Mouse (Mus musculus) retina, postnatal 1 day (tissue): ENCODE data around the gene Loxl1.

ENCODE experiments used
- DNase-seq: peaks from one replicate; pipeline ENCODE4 v3.0.0-alpha.2; 2012

Loxl1 gene

DNA sequence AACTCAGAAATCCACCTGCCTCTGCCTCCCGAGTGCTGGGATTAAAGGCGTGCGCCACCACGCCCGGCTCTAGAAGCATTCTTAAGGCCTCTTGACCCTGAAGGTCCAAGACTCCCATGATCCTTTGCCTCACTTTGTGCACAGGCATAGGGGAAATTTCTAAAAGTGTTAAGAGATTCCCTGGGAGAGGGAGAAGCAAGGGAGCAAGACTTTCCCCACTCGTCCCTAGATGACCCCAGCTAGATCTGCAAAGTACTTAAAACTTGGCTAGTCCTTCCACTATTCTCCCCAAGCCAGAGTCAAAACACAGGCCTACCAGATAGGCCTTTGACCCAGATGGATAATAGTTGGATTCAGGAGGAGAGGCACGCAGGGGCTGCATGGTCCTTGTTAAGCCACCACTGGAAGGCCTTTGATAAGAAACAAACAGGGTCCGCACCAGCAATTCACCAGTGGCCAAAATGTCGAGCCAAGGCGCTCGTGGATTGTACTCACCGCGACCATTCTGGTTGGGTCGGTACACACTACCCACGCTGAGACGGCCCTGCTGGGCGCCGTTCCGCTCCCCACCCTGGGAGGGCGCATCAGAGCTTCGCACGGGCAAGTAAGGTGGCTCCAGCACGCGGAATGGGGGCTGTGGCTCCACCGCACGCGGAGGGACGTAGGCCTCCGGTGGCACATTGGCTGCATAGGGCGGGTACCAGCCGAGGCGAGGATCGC lies 1.6 kb downstream of the Loxl1 start:
- DNase-seq, result no peak

DNA sequence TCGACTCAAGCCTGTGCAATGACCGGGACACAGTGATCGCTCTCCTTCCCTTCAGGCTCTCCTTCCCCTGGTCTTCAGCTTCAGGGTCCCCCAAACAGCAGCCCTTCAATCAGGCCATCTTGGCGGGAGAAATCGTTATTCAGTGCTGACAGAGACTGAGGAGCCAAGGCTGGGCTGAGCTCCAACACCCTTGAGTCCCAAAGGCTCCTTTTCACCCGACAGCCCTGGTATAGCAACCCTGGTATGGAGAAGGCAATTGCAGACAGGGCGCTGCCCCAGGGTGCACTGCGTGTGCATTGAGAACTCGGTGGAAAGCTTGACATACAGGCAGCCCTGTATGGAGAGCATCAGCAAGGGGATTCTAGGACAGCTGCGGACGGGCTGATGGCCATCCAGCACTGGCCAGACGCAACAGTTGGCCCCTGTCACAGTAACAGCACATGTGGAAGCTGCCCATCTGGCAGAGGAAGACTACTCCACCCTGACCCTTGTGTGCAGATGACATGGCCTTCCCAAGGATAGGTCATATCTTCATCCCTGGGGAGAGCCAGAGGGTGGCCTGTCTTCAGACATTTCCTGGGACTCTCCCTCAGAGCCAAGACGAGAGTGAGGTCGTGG lies 2.8 kb downstream of the Loxl1 start:
- DNase-seq, result no peak

DNA sequence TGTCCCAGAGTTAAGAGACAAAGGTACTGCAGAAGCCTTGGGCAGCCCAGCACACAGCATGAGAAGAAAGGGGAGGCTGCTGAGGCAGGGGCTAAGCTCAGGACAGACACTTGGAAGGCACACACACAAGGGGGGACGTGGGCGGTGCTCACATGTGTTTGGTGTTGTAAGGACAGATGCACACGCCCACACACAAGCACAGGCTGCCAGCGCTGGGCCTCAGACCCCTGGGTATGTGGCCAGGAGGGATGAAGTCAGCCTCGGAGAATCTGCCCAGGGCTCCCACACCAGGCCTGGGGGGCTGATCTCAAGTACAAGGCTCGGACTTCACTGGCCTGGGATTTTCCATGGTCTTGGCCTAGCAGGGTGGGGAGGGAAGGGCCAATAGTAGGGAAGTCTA lies 4.6 kb downstream of the Loxl1 start:
- DNase-seq, result no peak

DNA sequence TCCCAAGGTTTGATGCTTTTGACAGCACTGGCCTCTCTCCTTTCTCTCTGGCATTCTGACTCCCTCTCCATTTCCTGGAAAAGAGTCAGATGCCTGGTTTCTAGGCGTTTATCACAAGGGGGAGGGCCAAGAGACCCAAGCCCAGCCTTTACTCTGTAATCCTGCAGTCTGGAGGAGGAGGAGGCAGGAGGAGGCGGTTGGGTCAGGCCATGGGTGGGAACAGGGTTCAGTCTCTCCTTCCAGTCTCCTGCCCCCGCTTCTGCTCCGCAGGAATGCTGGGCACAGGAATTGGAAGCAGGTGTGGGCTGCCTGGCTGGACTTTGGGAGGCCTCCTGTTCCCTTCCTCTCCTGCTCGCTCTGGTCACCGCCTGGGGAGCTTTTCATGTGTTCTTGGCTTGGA lies 7.3 kb downstream of the Loxl1 start:
- DNase-seq, result no peak

- DNase-seq, result peak; percentile 68
Observed at GRCm38 (mm10) chr9:58303599-58304271, 9.3 kb downstream of the Loxl1 start.

- no peak for DNase-seq
Observed at GRCm38 (mm10) chr9:58303115-58303514, 9.9 kb downstream of the Loxl1 start.

DNA sequence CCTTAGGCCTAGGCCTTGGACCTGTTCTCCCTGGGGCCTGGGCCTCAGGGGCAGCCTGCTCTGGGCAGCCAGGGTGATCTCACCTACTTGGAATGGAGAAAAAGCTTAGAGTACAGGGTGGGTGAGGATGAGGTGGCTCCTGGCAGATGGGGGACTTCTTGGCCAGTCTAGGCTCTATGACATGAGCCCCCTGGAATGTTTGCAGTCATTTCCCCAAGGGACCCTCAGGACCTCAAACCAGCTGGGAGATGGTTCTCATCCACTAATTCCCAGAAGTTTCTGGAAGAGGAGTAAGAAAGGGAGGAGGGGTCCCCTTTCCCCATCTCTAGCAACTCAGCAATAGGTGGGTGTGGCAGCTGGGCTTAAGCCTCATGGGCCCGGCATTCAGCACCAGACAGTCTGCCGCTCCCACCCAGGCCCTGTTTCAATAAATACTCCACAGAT lies 13.6 kb downstream of the Loxl1 start:
- no peak for DNase-seq

DNA sequence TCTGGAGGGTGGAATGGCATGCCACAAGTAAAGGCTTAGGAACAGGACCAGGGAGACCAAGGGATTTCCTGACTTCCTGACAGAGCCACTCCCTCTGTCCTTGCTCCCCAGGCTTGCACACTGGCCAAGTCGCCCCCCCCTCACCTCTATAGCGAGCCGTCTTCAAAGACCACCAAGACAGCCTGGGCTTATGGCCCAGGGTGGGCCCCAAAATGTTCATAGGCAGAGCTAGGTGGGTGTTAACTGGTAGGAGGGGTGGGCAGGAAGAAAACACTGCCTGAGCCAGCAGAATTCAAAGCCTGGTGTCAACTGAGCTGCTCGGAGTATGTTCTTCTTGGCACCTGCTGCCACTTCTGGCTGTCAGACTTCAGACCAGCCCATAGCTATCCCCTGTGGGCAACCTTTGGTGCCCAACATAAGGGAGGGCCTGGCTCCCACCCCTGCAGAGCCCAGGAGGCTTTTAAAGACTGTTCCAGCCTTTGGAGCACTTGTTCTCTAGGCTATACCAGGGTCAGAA lies 15.0 kb downstream of the Loxl1 start:
- no peak for DNase-seq

- no peak for DNase-seq
Observed at GRCm38 (mm10) chr9:58297065-58297464, 15.9 kb downstream of the Loxl1 start.

DNA sequence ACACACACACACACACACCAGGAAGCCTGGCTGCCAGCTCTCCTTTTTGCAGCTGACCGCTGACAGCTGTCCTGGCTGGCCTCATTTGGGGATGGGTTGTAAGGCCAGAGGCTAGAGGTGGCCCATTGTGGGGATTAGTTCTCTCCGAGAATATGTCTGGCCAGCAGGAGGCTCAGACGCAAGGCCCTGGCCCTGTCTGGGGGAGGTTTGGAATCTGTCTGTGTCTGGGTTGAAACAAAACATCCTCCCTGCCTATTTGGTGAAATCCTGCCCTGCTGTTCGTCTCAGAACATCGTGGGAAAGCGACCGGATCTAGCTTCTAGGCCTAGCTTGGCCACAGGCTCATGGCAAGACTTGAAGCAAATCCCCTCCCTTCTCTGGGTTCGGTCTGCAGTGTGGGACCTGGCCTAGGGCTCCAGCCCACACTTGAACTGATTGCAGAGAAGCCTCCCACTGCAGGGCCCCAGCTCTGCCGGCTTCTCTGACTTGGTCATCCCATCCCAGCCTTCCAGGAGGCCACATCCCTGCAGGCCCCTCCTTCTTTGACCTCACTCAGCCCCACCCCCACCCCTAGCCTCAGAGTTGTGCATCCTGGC lies 17.1 kb downstream of the Loxl1 start:
- peak; percentile 74 for DNase-seq

DNA sequence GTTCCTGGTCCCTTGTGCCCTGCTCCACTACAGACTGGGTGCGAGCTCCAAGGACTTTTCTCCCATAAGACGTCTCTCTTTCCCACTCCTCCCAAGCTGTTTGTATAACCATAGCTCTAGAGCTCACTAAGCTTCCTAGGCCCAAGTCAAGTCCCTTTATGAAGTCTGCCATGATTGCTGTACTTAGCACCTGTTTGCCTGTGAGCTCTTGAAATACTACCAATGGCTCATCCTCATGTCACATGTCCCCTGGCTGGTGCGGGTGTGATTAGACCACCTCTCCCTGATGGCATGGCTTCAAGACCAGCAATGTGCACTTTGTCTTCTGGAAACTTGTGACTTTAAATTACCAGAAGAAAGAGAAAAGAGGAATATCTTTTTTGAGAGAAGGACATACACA lies 17.6 kb downstream of the Loxl1 start:
- DNase-seq, result no peak

DNA sequence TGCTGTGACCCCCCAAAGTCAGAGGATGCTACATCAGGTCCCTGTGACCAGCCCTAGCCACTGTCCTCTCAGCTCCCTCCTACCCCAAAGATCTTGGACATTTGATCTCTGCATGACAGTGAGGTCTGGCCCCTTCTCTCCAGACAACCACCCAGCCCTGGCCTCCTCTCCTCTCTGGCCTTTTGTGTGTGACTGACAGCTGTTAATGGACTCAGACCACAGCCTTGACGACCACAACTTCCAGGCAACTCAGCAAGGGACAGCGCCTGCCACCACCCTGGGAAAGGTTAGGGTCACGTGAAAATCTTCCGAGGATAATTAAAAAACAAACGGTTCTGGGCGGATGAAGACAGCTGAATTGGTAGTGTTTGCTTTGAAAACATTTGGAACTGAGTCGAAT lies 18.5 kb downstream of the Loxl1 start:
- DNase-seq, result no peak

- DNase-seq, result no peak
Observed at GRCm38 (mm10) chr9:58289901-58290300, 23.1 kb downstream of the Loxl1 start.

DNA sequence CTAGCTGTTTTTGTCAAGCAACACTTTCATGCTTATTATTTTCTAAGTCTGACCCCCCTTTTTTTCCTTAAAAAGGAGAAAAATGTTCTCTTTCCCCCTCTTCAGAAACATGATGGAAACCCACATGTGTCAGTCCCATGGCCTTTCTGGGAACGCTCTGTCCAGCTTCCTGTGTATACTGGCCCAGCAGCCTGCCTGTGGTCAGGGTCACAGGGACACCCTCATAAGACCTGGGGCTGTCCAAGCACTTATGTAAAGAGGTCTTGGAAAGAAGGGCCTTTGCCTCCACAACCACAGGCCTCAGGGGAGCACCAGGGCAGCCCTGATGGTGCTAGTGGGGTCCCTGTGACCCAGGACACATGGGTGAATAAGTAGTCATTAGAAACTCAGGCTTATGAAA lies 23.9 kb downstream of the Loxl1 start:
- no peak for DNase-seq

GRCm38 (mm10) chr9:58283431-58283830 lies 29.6 kb downstream of the Loxl1 start:
- DNase-seq, result no peak

GRCm38 (mm10) chr9:58281597-58281996 lies 31.4 kb downstream of the Loxl1 start:
- peak; percentile 59 for DNase-seq

GRCm38 (mm10) chr9:58280259-58281109 lies 32.5 kb downstream of the Loxl1 start:
- DNase-seq, result peak; percentile 95

DNA sequence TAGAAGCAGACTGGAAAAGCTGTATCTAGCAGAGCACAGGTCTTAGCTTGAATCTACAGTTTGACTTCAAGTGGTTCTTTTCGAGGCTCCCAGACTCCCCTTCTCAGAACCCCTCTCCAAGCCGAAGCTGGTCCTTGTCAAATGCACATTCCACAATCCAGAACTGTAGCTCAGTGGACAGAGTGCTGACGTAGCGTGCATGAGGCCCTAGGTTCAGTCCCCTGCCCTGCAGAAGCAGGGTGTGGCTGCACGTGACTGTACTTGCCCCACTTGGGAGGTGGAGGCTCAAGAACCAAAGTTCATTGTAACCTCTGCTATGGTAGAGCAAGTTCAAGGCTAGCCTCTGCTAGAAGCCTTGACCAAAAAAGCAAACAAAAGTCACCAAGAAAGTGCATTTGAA lies 33.2 kb downstream of the Loxl1 start:
- no peak for DNase-seq

- no peak for DNase-seq
Observed at GRCm38 (mm10) chr9:58278821-58279723, 33.9 kb downstream of the Loxl1 start.

GRCm38 (mm10) chr9:58278313-58278712 lies 34.7 kb downstream of the Loxl1 start:
- DNase-seq, result no peak

- DNase-seq, result no peak
Observed at GRCm38 (mm10) chr9:58276346-58276745, 36.6 kb downstream of the Loxl1 start.
